Mouse (Mus musculus) liver, adult 2 months (tissue): ENCODE data around the gene Tgfbr3.

Experiments
- CTCF ChIP-seq: fragments of 200-500 bp; IDR thresholded peaks from 2 replicates; pipeline ENCODE4 v1.5.1; 2011; ENCODE audit warnings: low read depth, low read length, control low read depth
- POLR2A ChIP-seq: fragments of 200-500 bp; IDR thresholded peaks from 2 replicates; pipeline ENCODE4 v1.6.1; 2011; ENCODE audit warnings: low read length, control low read depth; ENCODE audit not compliant: insufficient read depth; ENCODE audit errors: extremely low read depth

DNA sequence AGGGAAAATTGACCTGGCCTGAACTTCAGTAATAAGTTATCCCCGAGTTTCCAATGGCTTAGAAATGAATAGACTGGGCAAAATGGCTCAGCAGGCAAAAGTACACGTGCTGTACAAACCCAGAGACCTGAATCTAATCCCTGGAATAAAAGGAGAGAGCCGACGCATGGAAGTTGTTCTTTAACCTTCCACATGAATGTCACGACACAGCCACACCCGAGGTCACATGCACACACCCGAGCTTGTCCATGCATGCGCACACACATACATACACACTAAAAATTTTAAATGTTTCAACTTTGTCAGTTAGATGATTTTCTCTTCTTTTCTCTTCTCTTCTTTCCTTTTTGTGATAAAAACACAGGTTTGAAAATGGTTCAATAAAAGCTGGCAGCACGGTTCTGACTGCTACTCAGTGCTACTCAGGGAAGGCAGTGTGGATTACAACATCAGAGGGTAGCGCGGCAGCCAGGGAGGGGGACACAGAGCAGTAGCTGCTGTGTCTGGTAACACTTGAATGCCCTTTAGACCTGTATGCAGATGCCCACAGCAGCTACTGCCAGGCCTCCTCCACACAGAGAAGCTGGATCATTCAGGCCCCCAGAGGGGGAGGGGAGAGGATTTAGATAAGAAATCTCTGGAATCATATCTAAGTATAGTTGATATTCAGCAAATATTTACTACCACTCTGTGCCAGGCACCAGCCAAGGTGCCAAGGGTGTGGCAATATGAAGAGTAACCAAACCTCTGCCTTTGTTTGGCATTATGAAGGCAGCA, 17.0 kb downstream of the Tgfbr3 start:
- TF ChIP-seq POLR2A (no peak), CTCF (no peak)
